Mouse (Mus musculus) thymus, adult 2 months (tissue): ENCODE data around the gene Mgat1.

Experiments used
- CTCF ChIP-seq: fragments of 200-500 bp; IDR thresholded peaks from 2 replicates; pipeline ENCODE4 v1.5.1; 2012; ENCODE audit warnings: mild to moderate bottlenecking, control low read depth, low read length, moderate library complexity, borderline replicate concordance; ENCODE audit not compliant: control insufficient read depth, poor library complexity, insufficient read depth; ENCODE audit errors: extremely low read depth
- POLR2A ChIP-seq: fragments of 200-500 bp; IDR thresholded peaks from 2 replicates; pipeline ENCODE4 v1.6.1; 2012; ENCODE audit warnings: mild to moderate bottlenecking, low read length, control low read depth, moderate library complexity; ENCODE audit not compliant: control insufficient read depth, poor library complexity, insufficient read depth; ENCODE audit errors: extremely low read depth

GRCm38 (mm10) chr11:49237532-49237931 lies 6.5 kb upstream of the Mgat1 start:
- TF ChIP-seq POLR2A (no peak), CTCF (no peak)
